Mouse (Mus musculus) G1E-ER4 (cell line): Measurements from ENCODE around the gene Capn11. TPM values are rescaled to one million over a fixed set of nuclear protein-coding genes. Genes with fewer than 3 reads are reported as not detected.
A peak's percentile ranks its signal among the peaks of the same experiment; 100 is the strongest.

Experiments
- GATA1 ChIP-seq: IDR thresholded peaks from one replicate; pipeline ENCODE4 v1.8.0; 2012; ENCODE audit warnings: low read length, inconsistent platforms
- polyA plus RNA-seq: library from polyadenylated mRNA; stranded (reverse); fragments of >175 nt; gene quantifications from 2 replicates; pipeline ENCODE4 v1.2.3, GENCODE M21; 2012

Gene Capn11
- not detected in 2 replicates for polyA plus RNA-seq

DNA sequence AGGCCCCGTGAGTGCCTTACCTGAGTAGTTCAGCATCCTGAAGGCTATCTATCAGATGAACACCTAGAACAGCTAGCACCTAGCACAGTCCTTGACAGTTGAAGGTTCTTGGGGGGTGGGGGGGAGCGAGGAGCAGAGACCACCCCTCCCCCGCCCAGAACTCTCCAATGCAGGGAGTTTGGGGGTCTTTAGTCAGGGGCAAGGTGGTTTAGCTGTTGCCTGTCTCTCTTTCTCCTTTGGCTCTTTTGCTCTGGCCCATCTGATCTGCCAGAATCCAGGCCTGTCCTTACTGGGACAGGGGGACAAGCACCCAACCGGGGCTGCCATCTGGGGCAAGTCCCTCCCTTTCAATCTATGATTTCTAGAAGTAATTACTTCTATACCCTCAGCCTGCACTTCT lies at the start of gene Capn11:
TSS of gene Capn11 (minus strand) at position 101 of the 400 bp plus-strand sequence.
- TF ChIP-seq GATA1, result no peak

DNA sequence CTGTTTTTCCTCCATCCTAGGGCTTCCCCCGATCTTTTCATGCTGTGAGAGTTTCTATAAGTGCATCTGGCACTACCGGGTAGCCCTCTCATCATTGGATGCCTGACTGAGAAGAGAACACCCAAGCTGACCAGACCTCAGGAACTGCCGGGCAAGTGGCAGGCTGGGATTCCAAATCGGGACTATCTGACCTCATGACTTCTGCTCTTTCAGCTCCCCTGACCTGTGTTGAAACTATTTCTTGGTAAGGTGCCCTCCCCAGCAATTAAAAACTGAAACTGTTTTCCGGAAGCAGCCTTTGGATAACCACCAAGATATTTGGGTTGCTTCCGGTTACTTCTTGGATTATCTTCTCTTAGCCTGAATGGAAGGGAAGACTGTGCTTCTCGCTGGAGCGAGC lies 49.1 kb upstream of the Capn11 start:
- TF ChIP-seq GATA1, result no peak

DNA sequence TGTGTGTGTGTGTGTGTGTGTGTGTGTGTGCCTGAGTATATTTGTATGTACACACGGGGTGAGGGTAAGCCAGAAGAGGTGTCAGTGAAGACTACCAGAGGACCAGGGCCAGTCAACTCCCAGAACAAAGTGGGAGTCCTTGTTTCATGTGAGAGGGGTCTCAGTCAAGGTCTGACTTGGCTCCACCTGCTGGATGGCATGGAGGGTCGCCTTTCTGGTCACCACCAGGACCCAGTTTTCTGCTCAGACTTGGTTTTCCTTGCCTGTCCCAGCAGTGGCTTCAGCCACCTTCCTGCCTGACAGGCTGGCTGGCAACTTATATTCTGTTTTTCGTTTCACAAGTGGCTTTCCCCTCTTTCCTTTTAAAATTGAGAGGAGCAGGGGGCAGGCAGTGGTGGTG lies 48.3 kb upstream of the Capn11 start:
- TF ChIP-seq GATA1, result no peak

DNA sequence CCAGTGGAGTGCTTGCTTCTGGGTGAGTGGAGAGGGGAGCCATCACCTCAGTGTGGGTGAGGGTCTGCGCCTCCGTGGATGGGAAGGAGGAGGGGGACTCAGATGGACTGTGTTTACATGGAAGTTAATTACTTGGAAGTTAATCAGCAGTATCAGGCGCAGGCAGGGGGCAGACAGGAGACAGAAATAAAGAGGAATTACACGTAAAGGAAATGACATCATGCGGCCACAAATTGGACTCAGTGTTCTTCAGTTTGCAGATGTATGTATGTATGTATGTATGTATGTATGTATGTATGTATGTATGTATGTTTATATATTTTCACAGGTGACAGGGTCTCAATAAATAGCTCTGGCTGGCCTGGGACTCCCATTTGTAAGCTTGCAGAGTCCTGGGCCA lies 47.7 kb upstream of the Capn11 start:
- no peak for TF ChIP-seq GATA1

DNA sequence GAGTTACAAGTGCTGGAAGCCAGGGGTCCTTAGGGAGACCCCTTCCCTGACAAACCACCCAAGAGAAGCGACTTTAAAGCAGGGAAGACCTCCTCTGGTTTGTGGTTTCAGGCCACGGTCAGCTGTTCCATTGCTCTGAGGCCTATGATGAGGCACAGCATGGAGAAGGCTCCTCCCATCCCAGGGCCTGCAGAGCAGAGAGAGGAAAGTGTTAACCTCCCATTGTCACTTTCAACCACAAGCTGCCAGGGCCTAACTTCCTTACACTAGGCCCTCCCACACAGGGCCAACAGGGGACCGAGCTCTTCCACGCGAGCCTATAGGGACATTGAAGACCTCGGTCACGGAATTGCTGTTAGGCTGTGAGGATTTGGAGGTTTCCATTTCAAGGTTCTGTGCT lies 44.1 kb upstream of the Capn11 start:
- TF ChIP-seq GATA1, result no peak

DNA sequence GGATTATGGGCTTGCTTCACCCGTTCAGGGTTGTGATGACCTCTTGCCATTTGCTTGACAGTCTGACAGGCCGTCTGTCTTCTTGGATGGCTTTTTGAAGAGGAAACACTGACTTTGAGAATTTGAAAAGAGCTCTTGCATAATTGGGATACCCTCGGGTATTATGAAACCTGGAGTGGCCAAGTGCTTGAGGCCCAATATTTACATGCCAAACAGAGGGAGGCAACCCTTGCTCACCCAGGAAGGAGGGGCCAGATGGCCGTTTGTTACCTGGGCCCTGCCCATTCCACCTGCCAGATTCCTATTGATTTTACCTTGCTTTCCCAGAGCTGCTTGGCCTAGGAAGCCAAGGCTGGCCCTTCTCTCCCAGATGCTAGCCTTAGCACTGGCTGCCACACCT lies 43.1 kb upstream of the Capn11 start:
- TF ChIP-seq GATA1, result no peak

DNA sequence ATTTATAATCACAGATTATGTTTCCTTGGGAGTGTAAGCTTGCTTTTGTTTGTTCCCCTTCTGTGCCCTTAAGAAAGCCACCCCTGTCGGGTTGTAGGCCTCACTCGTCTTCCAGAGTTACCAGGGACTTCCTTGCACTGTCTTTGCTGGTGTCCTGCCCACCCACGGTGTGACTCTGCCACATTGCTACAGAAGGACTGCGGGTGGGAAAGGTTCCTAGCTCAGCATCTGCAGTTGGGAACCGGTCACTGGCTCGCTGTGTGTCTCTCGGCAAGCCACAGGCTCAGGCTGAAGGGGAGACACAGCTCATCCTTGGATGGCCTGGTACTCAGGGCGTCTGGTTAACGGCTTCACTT lies 42.1 kb upstream of the Capn11 start:
- no peak for TF ChIP-seq GATA1

DNA sequence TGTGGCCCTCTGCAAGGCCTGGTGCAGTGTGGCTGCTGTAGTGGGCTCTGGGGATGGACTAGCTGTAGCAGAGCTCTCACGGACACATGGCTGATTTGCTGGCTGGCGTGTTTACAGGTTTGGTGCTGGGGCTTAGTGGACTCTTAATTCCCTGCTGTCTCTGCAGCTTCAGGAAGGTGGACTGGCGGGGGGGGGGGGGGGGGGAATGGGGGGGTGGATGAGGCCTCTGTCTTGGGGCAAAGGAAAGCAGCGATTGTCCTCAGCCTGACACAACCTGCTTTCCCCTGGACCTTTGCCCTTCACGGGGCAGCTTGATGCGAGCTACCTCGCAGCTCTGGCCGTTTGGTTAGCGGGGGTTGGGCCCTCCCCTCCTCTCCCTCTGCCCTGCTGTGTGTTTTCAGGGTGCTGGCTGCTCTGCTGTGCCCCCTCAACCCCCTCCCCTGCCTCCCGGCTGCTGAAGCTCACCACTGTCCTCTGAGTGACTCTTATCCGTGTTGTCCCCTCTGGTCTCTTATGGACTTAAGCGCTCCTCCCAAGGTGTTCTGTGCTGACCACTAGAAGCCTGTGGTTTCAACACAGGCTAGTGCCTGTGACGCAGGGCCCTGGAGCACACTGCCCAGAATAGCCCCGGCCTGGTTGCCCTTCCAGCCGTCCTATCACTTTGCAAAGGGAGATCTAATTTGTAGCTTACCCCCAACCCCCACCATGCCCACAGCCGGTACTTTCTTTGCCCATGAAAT lies 41.5 kb upstream of the Capn11 start:
- TF ChIP-seq GATA1, result no peak

DNA sequence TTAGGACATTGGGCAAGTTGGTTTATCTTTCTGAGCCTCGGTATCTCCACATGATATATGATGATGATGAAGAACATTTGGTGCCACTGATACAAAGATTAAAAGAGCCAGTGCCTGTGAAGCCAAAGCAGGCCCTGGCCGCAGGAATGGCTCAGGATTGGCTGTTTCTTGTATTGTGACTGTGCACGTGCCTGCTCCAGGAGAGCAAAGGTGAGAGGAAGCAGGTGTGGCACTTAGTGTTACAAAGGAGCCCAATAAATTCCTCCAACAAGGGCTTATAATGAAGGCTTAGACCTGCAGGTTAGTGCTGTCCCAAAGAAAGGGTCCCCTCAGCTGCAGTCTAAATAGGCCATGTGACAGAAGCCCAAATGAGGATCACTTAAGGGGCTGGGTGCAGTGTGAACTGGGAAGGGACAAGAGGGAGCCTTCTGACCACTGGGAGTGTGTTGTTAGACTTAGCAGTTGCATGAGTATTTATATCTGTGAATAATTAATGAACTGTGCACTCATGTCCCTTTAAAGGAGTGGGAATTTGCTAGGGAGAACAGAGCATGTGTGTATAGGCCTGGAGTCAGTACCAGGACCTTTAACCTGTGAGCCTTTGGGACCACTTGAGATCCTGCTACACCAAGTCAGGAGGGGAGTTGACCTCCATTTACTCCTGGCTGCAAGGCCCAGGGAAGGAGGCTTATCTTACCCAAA lies 40.1 kb upstream of the Capn11 start:
- TF ChIP-seq GATA1, result no peak

DNA sequence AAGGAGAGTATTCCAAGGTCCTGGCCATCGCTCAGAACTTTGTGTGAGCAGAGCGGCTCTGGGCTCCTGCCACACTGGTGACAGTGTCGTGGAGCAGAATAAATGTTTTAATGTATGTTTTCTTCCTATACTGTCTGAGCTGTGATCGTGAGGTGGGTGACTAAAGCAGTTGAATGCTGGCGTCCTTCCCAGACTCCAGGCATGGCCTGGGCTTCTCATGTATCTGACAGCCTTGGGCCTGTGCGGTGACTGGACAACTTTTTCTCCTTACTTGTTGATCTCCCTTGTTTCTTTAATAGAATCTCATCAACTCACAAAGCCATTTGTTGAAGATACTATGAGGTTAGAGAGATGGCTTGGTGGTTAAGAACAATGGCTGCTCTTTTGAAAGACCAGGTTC lies 39.2 kb upstream of the Capn11 start:
- TF ChIP-seq GATA1, result no peak

DNA sequence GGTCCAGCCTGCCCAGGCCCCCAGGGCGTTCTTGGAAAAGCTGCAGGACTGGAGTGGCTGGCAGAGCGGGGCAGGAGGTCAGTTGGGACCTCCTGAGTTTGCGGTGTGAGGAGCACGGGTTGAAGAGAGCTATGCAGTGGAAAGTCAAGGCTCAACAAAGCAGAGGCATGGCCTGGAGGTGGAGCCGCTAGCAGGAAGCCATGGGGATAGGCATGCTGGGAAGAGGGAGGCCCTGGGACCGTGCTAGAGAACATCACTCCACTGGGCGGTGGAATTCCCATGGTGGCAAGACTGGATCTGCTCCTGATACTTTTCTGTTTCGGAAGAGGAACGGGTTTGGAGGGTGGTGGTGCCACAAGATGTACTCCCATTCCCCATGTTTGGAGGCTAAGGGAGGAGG lies 37.9 kb upstream of the Capn11 start:
- no peak for TF ChIP-seq GATA1

DNA sequence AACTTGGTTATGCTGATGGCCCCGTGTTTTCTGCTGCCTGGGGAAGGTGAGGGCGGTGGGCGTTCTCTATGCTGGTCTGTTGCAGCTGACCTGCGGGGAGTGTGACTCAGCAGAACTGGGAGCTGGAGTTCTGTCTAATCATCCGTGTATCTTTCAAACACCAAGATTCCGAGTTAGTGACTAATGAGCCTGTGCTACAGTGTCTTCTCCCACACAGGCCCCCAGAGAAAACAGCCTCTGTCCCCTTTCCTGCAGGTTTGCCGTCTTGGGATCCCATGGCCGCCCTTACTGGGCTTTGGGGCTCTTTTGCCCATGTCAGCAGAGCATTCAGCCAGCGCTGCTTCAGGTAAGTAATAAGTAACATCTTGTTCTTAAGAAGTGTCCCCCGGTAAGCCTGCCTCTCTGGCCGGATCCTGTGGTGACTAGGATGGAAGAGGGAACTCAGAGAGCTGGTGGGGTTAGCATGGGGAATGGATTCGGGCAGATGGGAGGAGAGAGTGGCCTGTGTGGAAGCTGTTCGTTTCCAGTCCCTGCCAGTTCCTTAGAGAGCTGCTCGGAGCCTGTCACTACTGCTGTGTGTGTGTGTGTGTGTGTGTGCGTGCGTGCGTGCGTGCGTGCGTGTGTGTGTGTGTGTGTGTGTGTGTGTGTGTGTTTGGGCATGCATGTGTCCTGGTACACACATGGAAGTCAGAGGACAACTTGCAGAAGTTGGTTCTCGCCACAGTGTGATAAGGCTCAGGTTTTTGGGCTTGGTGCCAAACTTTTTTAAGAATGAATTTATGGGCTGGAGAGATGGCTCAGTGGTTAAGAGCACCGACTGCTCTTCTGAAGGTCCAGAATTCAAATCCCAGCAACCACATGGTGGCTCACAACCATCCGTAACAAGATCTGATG lies 36.3 kb upstream of the Capn11 start:
- peak; percentile 54 for TF ChIP-seq GATA1

DNA sequence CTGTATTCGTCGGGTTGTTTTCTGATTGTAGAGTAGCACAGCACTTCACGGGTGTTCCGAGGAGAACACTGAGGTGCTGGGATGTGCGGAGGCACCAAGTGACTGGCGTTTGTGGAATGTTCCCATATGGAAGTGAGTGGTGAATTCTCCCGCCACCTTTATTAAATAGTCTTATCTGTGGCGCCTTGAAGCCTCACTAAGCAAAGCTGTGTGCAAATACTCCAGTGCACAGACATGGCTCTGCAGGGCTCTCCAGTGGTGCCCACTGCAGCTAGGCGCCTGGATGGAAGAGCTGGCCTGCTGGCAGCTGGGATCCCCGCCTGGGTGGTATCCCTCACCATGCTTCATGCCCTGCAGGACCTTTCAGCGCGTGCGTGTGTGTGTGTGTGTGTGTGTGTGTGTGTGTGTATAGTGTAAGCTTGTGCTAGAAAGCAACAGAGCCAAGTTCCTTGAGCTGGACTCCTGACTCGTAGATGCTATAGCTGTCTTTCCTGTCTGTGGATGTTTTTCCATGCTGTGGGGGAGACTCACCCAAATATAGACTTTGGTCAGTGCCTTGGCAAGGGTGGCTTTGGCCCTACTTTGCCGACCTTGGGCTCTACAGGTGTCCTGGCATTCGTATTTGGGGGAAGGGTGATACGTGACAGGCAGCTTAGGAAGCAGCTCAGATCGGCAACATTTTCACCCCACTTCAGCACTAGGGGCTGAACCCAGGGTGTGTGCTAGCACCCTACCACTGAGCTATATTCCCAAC lies 34.9 kb upstream of the Capn11 start:
- no peak for TF ChIP-seq GATA1

DNA sequence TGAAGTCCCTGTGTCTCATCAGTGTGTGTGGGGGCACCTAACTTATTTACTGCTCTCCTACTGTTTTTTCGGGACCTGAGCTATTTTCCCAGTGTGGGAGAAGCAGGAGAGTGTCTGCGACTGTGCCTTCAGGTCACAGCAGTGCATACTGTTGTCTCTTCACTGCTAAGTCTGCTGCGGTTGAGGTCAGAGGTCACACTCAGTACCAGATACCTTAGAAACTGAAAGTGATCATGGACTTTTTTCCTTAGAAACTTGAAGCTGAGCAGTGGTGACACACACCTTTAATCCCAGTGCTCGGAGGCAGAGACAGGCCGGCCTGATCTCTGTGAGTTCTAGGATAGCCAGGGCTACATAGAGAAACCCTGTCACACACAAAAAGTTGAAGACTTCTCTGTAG lies 33.0 kb upstream of the Capn11 start:
- TF ChIP-seq GATA1, result no peak

DNA sequence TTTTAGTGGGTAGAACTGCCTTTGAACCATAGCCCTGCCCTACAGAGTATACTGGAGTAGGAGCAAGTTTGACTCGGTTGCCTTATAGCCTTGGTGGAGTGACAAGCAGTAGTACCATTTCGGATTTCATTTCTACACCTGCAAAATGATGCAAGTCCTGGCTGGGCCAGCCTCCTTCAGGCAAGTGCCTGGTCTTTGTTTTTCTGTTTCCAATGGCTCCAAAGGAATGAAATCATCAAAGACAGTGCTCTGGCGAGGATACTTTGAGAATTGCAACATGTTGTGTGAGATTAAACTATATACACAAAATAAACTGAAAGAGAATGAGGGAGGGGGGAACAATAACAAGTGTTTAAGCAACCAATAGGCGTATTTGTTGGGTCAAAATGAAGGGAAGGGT lies 30.9 kb upstream of the Capn11 start:
- TF ChIP-seq GATA1, result no peak
